Mouse (Mus musculus): Measurements from ENCODE around the gene Dph3.

- no peak for TF ChIP-seq TAL1 (IDR thresholded peaks at IDR 0.05; ENCODE audit: low read length)
- TF ChIP-seq GATA1 (IDR thresholded peaks at IDR 0.05; ENCODE audit: low read length) = no peak
These were observed 29.7 kb downstream of the Dph3 start for GRCm38 (mm10) chr14:32055781-32056180.
